Mouse (Mus musculus) Patski (cell line): Measurements from ENCODE around the gene Psmd9. TPM values are rescaled to one million over a fixed set of nuclear protein-coding genes. Genes with fewer than 3 reads are reported as not detected.

Source experiments
- ATAC-seq: fragments of 100-300 bp; one replicate; pipeline ENCODE4 v1.8.0; 2021
- CTCF ChIA-PET: fragments of 350-600 bp; sonication (Branson Sonifier 250); formaldehyde crosslinking; loops from one replicate; lab custom pipeline; 2022; ENCODE audit warnings: inconsistent platforms; lab: Charles Lee
- POLR2A ChIA-PET: fragments of 350-600 bp; sonication (Branson Sonifier 250); formaldehyde crosslinking; loops from one replicate; lab custom pipeline; 2022; ENCODE audit warnings: antibody characterized with exemption, inconsistent platforms; lab: Charles Lee
- DNase-seq: peaks from one replicate; pipeline ENCODE4 v3.0.0-alpha.2; 2011; ENCODE audit warnings: low read depth, low spot score
- H3K27me3 ChIP-seq: fragments of 371-371 bp; one replicate; pipeline ENCODE4 v1.5.1; 2021
- CTCF ChIP-seq: fragments of 100-300 bp; IDR thresholded peaks from one replicate; pipeline ENCODE4 v1.5.1; 2021
- in situ Hi-C: fragments of 300-500 bp; cut with MboI; formaldehyde crosslinking; loops from 3 replicates; pipeline ENCODE4 v1.11.1; 2018; ENCODE audit warnings: low pct_unique_long_range_greater_than_20kb, mixed read lengths
- polyA plus RNA-seq: library from polyadenylated mRNA; unstranded; gene quantifications from one replicate; pipeline ENCODE4 v1.2.3, GENCODE M21; 2021

Gene Psmd9
- polyA plus RNA-seq, 1 experiment from 2014 or later, result 59.3 TPM

DNA sequence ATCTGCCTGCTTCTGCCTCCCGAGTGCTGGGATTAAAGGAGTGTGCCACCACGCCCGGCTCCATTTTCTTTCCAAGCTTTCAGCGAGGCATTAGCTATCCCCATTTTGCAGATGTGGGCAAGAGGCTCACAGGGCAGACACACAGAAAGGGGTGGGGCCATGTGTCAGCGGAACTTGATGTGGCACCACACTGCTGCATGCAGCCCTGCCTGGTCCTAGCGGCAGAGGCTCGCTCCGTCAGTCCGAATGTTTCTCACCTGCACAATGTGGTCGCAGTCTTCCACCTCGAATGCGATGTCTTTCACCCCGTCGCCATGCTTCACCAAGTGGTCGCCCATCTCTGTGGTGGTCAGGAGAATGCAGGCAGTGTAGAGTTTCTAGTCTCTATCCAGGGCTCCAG is 11.2 kb downstream of the Psmd9 start:
- DNase-seq (no peak), ATAC-seq (no peak)
- CTCF ChIA-PET, result no interaction called here
- peaks cover 22% of the 10 kb centered on the region for H3K27me3 ChIP-seq
- in situ Hi-C loops, result no loop called here
- TF ChIP-seq CTCF, result no peak
- POLR2A ChIA-PET, result interaction anchor here (0.7 kb wide), 1 partner anchor 11 kb away, joined by 3 read pairs; no protein-coding TSS in a partner anchor

DNA sequence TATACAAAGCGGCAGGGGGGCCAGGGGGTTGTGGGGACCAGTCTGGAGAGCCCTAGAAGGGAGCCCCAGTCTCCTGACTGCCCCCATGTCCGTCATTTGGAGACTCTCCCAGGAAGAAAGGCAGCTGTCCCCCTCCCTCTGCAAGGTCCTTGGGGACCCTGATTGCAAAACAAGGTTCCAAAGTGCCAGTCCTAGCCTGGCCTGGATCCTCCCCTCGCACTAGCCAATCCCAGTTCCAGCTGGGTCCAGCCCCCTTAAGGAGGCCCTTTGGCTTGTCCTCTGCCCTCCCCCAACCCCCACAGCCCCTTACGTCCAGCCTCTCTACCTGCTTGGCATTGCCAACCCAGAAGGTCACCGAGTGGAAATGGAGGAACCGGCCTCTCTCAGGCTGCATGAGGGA is 12.3 kb downstream of the Psmd9 start:
- TF ChIP-seq CTCF, result no peak
- DNase-seq (no peak), ATAC-seq (no peak)
- peaks cover 15% of the 10 kb centered on the region for H3K27me3 ChIP-seq
- in situ Hi-C loops, result no loop called here
- POLR2A ChIA-PET, result no interaction called here
- CTCF ChIA-PET, result no interaction called here

DNA sequence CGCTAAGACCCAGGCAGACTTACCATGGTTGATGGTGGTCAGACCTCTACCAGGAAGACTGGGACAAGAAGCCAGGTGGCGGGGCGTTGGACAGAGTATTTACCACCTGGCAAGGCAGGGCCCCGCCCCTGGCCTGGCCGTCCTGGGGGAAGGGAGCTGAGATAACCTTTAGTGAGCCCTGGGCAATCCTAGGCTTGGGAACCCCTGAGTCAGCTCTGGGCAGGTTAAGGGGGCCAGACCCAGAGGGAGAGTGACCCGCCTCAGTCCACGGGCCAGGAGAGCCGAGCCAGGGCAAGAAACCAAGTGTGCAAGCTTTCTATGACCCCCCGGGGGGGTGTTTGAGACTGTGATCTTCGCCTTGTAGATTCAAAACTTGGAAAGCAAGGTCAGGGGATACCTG is 13.4 kb downstream of the Psmd9 start, which contains the start of gene Hpd:
Gene Hpd, minus strand, starts transcription at position 77 of the 400 bp plus-strand sequence.
- DNase-seq (no peak), ATAC-seq (no peak)
- ChIA-PET POLR2A (no interaction called here), CTCF (no interaction called here)
- TF ChIP-seq CTCF, result no peak
- in situ Hi-C loops, result no loop called here
- H3K27me3 ChIP-seq, result peaks cover 10% of the 10 kb centered on the region

DNA sequence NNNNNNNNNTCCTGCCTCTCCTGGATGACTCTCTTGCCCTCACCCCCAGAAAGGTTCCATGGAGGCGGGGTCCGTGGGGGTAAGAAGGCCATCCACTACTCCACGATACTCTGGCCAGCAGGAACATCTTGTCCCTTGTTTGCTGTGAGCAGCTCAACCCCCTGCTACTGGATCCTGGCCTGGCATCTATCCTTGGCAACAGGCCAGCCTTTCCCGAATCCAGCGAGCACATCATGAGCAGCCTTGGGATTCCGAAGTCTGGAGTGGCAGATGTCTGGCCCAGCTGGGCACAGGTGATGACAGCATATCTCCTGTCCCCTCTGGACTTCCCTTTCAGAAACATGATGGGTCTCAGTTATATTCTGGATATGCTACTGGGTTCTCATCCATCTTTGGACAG is 16.8 kb downstream of the Psmd9 start:
- in situ Hi-C loops, result no loop called here
- CTCF ChIA-PET, result no interaction called here
- POLR2A ChIA-PET, result no interaction called here
- no peak for TF ChIP-seq CTCF
- peaks cover 7% of the 10 kb centered on the region for H3K27me3 ChIP-seq
- no peak for DNase-seq
- ATAC-seq, result no peak

DNA sequence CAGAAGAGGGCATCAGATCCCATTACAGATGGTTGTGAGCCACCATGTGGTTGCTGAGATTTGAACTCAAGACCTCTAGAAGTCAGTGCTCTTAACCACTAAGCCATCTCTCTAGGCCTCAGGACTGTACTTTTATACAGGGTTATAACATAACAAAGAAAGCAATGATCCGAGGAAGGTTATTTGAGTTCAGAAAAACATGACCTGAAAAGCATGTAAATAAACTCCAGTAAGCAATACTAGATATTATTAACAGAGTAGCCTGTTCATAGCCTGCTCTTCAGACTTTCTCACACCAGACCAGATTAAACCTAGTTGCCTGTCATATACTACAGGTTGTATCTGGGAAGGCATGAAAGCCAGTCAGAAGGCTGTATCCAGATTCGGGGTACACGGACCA is 18.1 kb downstream of the Psmd9 start:
- POLR2A ChIA-PET, result no interaction called here
- no peak for TF ChIP-seq CTCF
- peaks cover 7% of the 10 kb centered on the region for H3K27me3 ChIP-seq
- CTCF ChIA-PET, result interaction anchor here (0.7 kb wide), 1 partner anchor 18 kb away, joined by 3 read pairs; the partner anchor contains the start of gene Psmd9
- in situ Hi-C loops, result no loop called here
- no peak for DNase-seq
- no peak for ATAC-seq

DNA sequence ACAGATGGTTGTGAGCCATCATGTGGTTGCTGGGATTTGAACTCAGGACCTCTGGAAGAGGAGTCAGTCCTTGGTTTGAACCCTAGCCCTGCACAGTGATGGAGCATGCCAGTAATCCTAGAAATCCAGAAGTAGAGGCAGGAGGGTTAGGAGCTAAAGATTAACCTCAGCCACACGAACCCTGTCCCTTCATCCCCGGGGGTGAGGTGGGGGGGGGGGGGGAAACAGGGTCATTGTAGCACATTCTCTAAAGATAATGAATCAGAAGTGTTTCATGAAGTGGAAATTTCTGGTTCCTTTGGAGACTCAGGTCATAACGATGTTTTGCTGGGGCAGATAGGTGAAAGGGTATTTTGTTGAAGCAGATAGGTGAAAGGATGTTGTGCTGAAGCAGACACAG is 21.7 kb downstream of the Psmd9 start:
- POLR2A ChIA-PET, result no interaction called here
- CTCF ChIA-PET, result no interaction called here
- DNase-seq (no peak), ATAC-seq (no peak)
- in situ Hi-C loops, result loop anchor here (5.0 kb wide), 1 partner anchor 36 kb away; no protein-coding TSS in a partner anchor
- no peak for TF ChIP-seq CTCF
- H3K27me3 ChIP-seq, result no peaks in the 10 kb centered on the region

DNA sequence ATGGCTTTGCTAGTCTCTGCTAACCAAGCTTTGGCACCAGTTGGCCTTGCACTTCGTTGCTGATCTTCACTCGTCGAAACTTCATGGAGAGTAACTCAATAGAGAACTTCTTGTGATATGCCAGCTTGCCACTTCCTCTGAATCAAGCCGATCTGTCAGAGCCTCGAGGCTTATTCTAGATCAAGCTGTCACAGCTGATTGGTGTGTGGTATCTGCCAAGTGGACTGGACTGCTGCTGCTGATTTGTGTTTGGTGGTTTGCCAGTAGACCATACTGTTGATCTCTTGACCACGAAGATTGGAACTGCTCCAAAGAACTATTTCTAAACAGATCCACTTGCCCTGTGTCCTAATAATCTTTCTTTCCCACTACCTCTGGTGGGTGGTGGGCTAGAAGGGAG is 22.2 kb downstream of the Psmd9 start:
- in situ Hi-C loops, result loop anchor here (5.0 kb wide), 1 partner anchor 36 kb away; no protein-coding TSS in a partner anchor
- TF ChIP-seq CTCF, result no peak
- DNase-seq, result no peak
- H3K27me3 ChIP-seq, result peaks cover 3% of the 10 kb centered on the region
- no peak for ATAC-seq
- ChIA-PET POLR2A (interaction anchor here (0.6 kb wide), 1 partner anchor 11 kb away, joined by 3 read pairs; no protein-coding TSS in a partner anchor), CTCF (no interaction called here)

DNA sequence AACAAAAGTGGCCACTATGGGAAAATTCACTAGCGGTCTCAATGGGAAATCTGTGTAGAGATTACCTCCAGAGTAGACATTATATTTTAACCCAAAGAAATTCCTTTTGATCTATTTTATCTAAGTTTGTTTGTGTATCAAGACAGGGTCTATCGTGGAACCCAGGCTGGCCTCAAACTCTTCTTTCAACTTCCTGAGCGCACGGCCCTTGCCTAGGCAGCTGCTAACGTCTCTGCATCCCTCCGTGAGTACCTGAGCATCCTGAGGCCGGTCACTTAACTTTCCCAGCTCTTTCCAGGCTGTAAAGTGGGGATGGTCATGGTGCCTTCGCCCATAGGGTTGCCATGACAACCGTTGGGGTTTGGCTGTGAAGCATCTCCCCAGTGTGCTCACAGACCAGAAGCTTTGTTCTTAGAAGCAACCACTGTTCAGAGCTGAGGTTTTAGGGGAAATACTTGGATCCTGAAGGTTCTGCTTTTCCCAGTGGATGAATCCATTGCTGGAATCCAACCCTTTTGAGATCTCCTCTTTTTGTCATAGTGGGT is 23.5 kb downstream of the Psmd9 start:
- no peak for TF ChIP-seq CTCF
- ATAC-seq (no peak), DNase-seq (no peak)
- in situ Hi-C loops, result loop anchor here (5.0 kb wide), 1 partner anchor 35 kb away; no protein-coding TSS in a partner anchor
- POLR2A ChIA-PET, result no interaction called here
- H3K27me3 ChIP-seq, result peaks cover 3% of the 10 kb centered on the region
- CTCF ChIA-PET, result interaction anchor here (1.3 to 1.5 kb wide), 3 partner anchors 8 to 66 kb away, joined by 3 to 5 read pairs (median 3); no protein-coding TSS in a partner anchor

DNA sequence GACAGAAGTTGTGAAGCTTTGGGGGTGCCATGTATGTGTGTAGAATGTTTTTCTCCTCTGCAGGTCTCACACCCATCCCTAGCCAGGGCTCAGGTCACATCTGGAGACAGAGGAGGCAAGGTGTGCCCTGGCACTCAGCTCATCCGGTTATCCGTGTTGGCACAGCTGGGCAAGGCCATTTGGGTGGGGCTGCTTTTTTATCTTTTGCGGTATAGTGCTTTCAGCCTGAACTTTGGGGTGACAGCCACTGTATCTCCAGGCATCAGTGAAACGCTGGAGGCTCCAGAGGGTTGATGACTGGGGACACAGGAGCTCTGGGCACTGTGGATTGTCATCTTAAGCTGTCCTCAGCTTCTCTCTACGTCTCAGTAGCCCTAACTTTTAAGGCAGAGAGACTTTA is 24.2 kb downstream of the Psmd9 start:
- in situ Hi-C loops, result loop anchor here (5.0 kb wide), 1 partner anchor 34 kb away; no protein-coding TSS in a partner anchor
- CTCF ChIA-PET, result interaction anchor here (1.3 to 1.5 kb wide), 3 partner anchors 9 to 65 kb away, joined by 3 to 5 read pairs (median 3); no protein-coding TSS in a partner anchor
- DNase-seq (no peak), ATAC-seq (no peak)
- no peak for TF ChIP-seq CTCF
- peaks cover 3% of the 10 kb centered on the region for H3K27me3 ChIP-seq
- POLR2A ChIA-PET, result no interaction called here

DNA sequence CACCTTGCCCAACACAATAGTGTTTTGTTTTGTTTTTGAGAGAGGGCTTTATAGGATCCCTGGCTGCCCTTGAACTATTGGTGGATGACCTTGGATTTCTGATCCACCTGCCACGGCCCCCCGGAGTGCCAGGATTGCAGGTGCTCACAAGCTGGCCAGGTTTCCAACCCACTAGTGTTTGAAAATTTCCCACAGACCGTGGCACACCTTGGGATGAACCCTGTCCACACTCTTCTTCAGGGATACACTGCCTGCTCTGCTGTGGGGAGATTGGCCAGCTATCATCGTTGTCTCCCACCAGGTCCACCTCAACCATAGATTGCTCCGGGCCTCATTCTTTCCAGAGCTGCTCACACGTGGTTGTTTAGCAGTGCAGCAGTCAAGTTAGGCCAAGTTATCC is 25.6 kb downstream of the Psmd9 start:
- ATAC-seq, result no peak
- DNase-seq, result no peak
- in situ Hi-C loops, result loop anchor here (5.0 kb wide), 1 partner anchor 32 kb away; no protein-coding TSS in a partner anchor
- no peak for TF ChIP-seq CTCF
- H3K27me3 ChIP-seq, result peaks cover 3% of the 10 kb centered on the region
- ChIA-PET CTCF (no interaction called here), POLR2A (no interaction called here)

DNA sequence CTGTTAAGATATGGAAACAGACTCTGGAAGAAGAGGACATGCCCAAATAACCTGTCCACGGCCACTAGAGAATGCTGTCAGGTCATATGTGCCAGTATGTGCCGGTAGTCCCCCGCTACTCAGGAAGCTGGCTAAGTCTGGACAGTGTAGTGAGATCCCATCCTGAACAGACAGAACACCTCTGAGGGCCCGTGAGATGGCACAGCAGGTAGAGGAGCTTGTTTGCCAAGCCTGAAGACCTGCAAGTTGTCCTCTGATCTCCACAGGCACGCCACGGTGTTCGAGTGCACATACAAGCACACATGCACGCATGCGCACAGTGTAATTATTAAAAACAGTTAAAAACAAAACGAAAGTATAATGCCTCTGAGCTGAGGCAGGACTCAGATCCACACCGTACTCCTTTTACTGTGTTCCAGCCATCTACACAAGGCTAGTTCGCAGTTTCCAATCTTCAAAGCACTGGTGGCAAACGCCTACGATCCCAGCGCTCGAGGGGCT is 26.3 kb downstream of the Psmd9 start:
- no peak for DNase-seq
- ATAC-seq, result no peak
- CTCF ChIA-PET, result no interaction called here
- POLR2A ChIA-PET, result no interaction called here
- peaks cover 3% of the 10 kb centered on the region for H3K27me3 ChIP-seq
- in situ Hi-C loops, result no loop called here
- no peak for TF ChIP-seq CTCF
